Mouse (Mus musculus): ENCODE data around the gene Zfp787.
A peak's percentile ranks its signal among the peaks of the same experiment; 100 is the strongest.

Gene Zfp787

DNA sequence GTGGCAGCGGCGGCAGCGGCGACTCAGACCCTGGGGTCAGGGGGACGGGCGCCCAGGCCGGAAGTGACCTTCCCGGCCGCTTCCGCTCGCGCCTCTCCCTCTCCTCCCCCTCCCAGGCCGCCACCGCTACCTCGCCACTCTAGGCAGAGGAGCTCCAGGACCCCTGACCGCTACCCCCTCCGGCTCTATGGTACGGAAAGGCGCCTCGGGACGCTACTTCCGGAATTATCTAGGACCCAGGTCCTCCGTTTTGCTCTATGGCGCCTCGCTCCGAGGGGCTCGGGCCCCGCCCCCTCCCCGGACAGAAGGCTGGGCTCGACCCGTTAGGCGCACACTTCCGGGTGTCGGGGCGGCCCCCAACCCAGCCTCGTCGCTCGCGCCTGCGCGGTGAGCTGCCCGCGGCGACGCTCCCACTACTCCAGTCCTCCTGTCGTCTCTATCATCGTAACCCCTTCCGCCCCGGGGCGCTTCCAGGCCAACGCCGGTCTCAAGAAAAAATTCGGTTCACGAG, at the start of gene Zfp787:
Zfp787 (minus strand) TSS at position 97 of the 511 bp plus-strand sequence.
- peak; percentile 96 to 98 for DNase-seq

DNA sequence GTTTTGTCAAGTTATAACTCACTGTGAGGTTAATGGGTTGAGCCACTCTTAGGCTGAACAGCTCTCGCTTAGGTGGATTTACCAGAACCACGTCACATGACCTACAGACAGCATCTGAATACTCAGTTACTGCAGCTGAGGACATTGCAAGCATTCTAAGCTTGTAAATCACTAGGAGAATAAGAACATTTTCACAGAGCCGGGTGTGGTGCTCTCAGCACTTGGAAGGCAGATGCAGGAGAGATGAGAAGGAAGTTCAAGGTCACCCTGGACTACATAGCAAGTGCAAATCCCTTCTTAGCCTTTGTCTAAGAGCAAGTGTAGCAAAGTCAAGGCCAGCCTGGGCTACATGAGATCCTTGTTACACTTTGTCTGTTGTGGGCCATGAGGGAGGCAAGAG, 48.4 kb upstream of the Zfp787 start:
- no peak for DNase-seq

DNA sequence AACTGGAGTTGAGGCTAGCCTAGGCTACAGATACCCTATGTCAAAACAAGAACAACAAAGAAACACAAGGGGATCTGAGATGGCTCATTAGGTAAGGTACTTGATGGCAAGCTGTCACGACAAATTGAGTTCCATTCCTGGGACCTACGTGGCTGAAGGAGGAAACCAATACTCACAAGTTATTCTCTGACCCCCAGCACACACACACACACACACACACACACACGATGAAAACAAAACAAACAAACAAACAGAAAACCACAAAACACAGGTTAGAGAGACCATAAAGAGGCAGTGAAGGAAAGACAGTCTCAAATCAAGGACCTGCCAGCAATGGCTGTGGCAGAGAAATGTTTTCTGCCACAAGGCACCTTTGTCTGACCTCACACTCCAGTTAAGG, 41.0 kb upstream of the Zfp787 start, which contains the start of gene Galp:
Galp (plus strand) TSS at position 301 of the 400 bp plus-strand sequence.
- no peak for DNase-seq

DNA sequence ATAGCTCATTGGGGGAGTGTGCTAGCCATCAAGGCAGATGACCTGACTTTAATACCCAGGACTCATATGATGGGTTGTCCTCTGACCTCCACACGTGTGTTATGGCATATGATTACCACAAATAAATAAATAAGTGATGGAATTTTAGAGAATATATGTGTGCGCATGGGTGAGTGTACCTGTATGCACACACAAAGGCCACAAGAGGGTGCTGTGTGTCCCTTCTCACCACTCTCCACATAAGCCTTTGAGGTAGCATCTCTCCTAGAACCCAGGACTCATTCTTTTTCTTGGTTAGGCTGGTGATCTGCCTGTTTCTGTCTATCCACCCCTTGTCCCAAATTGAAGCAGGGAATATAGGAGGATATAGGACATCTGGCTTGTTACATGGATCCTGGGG, 40.0 kb upstream of the Zfp787 start:
- DNase-seq, result no peak

DNA sequence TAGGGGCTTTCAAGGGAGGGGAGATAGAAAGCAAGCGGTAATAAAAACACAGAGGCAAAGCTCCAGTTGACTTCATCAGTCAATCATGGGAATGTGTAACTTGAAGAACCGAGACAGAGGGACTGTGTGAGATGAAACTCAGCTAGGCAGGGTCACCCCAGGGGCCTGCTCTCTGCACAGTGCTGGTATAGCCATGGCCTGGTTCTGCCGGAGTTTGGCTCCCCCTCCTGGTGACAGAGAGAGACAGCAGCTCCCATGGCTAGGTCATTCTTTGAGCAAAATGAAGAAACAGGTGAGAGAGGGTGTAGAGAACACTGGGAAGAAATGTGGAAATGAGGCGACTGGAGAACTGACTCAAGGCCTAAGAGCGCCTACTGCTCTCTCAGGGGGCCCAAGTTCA, 38.3 kb upstream of the Zfp787 start:
- DNase-seq, result peak; percentile 61 to 83

DNA sequence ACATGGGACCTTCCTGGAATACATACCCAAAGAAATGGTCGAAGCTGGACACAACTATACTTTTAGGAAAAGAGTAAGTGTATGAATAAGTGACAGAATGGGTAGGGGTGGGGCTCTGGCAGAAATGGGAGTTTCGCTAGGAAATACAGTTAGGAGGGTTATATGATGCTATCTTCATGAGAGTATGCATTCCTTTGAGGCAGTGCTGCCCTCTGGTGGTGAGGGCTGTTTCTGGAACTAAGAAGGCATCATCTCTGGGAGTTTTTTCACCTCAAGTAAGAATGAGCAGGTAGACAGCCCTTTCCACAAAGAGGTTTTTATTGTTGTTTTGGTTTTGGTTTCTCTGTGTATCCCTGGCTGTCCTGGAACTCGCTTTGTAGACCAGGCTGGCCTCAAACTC, 35.6 kb upstream of the Zfp787 start:
- peak; percentile 78 to 95 for DNase-seq

DNA sequence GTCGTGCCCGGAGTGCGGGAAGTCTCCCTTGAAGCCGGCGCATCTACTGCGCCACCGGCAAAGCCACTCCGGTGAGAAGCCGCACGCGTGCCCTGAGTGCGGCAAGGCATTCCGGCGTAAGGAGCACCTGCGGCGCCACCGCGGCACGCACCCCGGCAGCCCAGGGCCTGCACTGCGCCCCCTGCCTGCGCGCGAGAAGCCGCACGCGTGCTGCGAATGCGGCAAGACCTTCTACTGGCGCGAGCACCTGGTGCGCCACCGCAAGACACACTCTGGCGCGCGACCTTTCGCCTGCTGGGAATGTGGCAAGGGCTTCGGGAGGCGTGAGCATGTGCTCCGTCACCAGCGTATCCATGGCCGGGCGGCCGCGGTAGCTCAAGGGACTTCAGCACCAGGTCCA, 33.7 kb upstream of the Zfp787 start:
- DNase-seq, result peak; percentile 54 to 67

DNA sequence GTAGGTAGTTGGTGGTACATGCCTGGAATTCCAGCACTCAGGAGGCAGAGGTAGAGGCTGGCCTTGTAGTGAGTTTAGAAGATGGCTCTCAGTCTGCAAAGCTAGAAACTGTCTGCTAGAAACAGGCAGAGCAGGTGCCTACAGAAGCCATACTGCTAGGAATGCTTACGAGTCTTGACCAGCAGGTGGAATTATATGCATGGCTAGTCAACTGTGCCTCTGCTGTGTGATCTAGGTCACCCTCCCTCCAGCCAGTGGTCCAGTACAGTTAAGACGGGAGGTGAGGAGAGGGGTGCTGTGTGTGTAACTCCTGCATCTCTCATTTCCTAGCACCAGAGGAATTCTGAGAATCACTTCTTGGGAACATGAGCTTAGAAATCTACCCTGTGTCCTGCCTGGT, 31.0 kb upstream of the Zfp787 start:
- peak; percentile 35 to 52 for DNase-seq

DNA sequence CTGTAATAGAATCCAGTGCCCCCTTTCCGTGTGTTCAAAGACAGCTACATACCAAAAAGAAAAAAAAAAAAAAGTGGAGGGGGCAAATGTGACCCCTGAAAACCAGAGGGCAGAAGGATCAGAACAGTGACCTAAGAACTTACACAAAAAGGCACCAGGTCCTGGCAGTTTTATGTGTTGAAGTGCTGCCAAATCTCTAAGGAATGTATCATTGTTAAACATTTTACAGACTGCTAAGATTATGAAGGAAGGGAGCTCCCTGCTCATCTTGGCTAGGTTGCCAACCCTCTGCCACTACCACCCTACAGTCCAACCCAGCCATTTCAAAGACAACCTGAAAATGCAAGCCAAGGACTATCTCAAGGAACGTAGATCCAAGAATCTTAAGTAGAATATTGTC, 30.4 kb upstream of the Zfp787 start:
- peak; percentile 31 to 65 for DNase-seq

DNA sequence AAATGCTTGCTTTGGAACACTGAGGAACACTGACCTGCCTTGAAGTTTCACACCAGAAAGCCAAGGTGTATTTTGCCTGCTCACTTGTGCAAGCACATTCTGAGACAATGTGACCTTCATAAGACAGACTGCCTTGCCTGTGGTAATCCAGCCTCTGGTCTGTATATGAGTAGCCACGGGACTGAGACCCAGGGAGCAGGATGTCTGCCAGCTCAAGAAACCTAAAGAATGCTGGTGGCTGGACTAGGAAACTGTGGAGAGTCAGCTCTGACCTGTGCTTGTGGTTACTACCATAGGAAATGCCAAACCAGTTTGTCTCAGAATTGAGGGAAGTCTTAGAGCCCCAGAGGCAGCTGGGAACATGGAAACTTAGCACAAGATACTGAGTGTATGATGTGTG, 29.6 kb upstream of the Zfp787 start:
- no peak for DNase-seq

DNA sequence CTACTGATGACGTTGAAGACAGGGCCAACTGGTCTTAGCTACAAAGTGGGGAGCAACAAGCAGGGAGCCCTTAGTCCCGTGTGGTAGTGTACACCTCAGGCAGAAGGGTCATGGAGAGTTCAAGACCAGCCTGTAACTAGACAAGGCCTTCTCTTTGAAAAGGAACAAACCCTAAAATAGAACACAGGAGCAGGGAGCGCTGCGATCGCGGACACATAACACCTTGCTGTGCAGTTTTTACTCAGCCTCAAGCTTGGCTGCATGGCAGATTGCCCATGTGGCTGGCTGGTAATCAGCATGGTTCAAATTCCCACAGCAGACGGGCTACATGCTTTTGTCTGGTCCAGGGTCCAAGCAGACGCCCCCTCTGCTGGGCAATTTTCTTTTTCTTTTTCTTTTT, 28.7 kb upstream of the Zfp787 start:
- peak; percentile 80 to 88 for DNase-seq

DNA sequence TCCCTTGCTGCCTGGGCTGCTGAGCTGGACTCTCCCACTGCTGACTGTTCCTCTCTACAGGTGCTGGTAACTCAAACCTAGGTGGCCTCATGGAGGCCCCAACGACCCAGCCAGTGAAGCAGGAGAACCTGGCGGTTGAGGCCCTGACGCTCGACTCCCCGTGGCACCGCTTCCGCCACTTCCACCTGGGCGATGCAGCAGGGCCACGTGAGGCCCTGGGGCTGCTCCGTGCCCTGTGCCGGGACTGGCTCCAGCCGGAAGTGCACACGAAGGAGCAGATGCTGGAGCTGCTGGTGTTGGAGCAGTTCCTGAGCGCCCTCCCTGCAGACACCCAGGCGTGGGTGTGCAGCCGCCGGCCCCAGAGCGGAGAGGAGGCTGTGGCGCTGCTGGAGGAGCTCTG, 28.0 kb upstream of the Zfp787 start:
- peak; percentile 56 to 64 for DNase-seq

DNA sequence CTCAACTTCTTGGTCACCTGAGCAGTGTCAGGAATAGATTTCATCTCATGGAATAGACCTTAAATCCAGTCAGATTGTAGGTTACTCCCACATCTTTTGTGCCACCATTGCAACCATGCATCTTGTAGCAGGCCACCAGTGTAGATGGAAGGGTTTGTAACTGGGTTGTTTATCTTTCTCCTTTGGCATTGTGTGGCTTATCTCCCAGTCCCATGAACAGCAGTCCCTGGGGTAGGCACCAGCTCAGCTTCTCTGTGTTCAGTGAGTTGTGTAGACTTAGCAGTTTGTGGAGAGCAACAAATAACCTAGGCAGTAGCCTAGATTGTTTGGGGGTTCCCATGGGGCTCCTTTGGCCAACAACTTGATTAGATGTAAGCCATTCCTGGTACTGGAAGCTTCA, 27.1 kb upstream of the Zfp787 start:
- DNase-seq, result no peak

DNA sequence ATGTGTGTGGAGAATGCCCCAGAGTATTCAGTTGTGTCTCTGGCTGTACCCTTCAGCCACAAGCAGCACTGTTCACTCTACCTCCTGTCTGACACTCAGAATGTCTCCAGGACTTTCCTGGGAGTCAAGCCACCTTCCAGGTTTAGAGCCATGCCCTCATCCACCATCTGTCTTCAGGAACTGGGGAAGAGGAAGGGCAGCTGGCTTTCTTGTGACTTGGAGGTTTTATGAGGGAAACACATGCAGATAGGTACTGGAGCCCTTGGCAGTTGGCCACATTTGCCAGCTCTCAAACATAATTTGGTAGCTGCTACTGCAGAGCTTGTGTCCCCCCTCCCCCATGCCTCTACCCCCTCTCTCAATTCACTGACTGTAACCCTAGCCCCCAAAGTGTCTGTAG, 23.2 kb upstream of the Zfp787 start:
- DNase-seq, result no peak

DNA sequence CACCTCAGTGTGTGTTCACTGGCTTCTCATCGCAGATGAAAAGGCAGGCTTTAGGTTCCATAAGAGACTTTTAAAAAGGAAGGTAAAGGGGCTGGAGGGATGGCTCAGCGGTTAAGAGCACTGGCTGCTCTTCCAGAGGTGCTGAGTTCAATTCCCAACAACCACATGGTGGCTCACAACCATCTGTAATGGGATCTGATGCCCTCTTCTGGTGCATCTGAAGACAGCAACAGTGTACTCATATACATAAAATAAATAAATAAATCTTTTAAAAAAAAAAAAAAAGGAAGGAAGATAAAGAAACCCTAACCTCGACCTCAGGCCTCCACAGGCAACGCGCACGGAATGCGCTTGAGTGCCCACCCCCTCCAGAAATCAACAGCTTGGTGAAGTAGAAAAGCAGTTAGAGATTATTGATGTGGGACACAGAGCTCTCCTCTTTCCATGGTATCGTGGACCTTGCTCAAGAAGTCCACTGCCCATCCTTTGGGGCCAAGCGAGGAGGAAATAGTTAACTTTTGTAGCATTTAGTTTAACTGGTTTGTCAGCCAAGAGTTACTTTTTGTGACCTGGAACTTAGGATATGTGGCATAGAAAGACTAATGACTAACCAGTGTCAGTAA, 18.7 kb upstream of the Zfp787 start:
- peak in 1 of 2 experiments; percentile 59 for DNase-seq

DNA sequence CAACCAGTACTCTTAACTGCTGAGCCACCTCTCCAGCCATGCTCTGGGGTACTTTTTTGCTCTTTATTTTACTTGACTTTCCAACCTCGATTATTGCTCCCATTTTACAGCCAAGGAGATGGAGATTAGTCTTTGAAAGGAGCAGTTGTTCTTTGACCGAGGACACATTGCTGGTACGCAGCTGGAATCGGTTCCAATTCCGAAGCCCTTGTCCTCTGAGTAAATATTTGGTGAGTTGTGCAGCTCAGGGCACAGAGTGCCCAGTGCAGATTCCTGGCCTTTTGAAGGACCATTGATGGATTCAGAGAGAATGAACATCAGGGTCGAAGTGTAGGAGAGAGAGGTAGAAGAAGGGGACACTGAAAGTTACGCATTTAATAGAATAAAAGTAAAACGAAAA, 18.1 kb upstream of the Zfp787 start:
- peak; percentile 64 to 72 for DNase-seq

DNA sequence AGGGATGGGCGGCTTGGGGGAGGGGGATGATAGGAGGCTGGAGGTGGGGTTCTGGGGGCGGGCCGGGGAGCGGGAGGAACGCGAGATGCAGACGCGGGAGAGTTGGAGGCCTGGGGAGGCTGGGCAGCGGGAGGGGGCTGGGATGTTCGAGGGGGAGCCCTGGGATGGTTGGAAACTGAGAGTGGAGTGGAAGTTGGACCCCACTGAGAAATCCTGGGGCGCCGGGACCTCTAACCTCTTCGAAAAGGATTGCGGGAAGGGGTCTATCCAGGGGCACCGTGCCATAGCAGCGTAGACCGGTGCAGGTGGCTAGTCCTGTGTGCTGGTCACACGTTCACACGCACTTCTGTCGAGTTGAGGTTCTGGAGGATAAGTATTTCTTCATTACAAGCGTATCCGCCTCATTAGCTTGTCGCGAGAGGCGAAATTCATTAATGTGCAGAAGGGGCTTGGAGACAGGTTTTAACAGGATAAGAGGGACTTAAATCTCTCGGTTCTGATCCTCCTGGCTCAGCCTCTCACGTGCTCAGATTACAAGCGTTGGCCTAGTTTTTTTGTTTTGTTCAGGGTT, 17.0 kb upstream of the Zfp787 start:
- no peak for DNase-seq

DNA sequence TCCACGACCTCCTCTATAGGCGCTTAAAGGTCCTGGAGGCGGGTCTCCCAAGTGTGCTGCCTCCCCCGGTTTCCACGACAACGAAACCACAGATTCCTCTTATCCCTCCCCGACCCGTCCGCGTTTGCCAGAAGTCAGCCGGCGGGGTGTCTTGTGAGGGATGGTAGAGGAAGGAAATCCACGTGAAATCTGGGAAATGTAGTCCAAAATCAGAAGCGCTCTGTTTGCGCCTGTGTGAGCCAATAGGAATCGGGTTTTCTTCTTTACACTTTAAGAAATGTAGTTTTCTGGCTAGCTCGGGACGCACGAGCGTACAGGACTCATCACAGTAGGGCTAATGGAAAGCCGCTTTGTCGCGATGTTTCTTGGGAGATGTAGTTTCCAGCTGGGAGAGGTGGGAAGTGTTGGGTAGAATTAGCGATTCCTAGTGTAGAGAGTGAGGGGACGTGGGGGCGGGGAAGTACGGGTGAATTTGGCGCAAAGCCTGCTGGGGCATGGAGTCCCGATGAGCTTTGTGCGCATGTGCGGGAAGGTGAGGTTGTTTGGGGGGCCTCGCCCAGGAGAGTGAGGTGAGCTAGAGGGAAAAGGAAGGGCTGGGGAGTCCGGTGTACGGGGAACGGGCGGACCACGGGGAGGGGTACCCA, 16.3 kb upstream of the Zfp787 start, which contains the start of gene Zfp444:
Zfp444 (plus strand) TSS at position 221 of the 644 bp plus-strand sequence.
- DNase-seq, result peak; percentile 99

DNA sequence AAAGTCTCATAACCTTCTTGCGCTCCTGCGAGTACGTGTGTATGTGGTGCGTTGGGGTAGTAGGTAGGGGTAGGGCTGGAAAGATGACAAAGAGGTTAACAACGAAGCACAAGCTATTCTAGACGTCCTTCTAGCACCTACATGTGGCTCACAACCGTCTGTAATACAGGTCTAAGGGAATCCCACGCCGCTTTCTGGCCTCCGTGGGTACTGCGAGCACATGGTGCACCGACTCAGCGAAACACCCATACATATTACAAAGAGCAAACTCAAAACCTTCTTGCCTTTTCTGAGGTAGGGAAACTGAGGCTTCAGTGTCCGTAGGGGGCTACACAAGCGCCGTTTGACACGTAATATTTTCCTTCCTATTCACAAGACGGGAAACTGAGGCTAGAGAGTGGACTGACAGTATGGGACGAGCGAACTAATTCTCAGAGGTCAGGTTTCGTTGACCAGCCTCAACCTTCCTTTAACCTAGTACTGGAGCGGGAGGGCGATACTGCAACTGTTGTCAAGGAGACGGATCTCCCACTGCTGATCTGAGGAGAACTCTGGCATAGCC, 15.7 kb upstream of the Zfp787 start:
- peak; percentile 84 to 85 for DNase-seq

DNA sequence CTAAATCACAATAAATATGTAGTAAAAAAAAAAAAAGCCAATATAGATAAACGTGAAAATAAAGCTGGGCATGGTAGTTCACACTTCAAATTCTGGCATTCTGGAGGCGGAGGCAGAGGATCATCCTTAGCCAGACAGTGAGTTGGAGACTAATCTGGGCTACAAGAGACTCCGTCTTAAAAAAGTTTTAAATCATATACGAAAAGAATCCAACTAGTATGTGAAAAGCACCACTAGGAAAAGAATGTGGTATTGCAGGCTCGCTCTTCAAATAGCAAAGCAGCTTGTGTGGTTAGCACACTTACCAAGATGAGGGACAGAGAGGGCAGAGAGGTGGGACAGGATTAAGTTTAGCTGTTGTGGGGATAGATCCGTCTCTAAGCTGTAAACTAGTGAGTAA, 15.1 kb upstream of the Zfp787 start:
- DNase-seq, result no peak

DNA sequence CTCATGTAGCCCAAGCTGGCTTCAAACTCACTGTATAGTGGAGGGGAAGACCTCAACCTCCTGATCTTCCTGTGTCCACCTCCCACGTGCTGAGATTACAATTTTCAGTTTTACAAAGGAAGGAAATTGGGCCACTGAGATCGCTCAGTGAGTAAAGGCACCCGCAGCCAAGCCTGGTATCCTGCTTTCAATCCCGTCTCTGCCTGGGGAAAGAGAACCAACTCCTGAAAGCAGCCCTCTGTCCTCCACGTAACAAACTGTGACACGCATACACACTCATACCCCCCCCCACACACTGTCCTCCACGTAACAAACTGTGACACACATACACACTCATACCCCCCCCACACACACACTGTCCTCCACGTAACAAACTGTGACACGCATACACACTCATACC, 14.6 kb upstream of the Zfp787 start:
- no peak for DNase-seq

DNA sequence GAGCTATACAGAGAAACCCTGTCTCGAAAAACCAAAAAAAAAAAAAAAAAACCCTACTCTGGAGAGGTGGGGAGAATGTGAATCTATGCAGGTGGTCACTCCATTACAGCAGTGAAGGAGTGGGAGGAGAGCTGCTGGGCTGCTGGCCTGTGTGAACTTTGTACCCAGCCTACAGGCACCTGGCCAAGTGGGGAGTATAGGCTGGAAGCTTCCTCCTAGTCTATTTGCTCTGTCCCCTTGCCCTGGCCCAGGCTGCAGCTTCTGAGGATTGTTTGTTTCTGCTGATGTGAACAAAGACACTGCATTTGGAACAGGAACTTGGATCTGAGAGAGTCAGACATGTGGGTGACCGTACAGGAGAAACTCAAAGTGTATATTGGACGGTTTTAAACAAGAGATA, 13.6 kb upstream of the Zfp787 start:
- DNase-seq, result peak; percentile 92 to 93

DNA sequence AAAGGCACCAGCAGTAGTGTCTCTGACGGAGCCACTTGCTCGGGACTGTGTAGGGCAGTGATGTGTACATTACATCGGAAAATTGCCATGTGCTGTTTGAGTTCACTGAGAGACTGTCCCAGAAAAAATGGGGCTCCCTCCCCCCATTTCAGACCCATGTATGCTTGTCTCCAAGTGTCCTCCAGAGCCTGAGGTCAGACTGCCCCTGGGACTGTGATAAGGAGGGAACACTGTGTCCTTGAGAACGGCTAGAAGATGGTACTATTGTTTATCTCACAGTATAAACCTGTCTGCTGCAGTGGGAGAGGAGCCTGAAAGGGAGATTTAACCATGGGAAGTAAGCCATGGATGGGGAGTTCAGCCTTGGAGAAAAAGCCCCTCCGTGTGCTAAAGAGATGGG, 8.9 kb upstream of the Zfp787 start:
- DNase-seq, result no peak

DNA sequence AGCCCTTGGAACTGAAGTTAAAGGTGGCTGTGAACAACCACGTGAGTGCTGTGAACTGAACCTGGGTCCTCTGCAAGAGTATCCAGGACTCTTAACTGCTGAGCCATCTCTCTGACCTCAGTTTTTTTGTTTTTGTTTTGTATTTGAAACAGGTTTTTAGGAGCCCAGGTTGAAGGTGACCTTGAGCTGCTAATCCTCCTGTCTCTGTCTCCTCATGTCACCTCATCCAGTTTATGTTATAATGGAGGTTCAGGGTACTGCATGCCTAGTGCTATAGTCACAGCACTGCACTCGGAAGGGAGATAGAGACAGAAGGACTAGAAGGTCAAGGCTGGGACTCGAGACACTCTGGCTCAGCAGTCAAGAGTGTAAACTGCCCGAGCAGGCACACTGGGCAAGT, 6.4 kb upstream of the Zfp787 start:
- no peak for DNase-seq
